Mouse (Mus musculus) liver, adult 2 months (tissue): ENCODE data around the gene Nup62. TPM values are rescaled to one million over a fixed set of nuclear protein-coding genes. Genes with fewer than 3 reads are reported as not detected.

ENCODE experiments used
- DNase-seq: peaks from one replicate; pipeline ENCODE4 v3.0.0-alpha.2; 2011; ENCODE audit warnings: low read depth, low spot score; ENCODE audit errors: extremely low read depth
- H3K27ac ChIP-seq: fragments of 200-500 bp; replicated peaks from 2 replicates; pipeline ENCODE4 v1.5.1; 2012; ENCODE audit warnings: low read depth, mild to moderate bottlenecking, control low read depth, inconsistent platforms, low read length; ENCODE audit not compliant: insufficient read depth
- H3K27me3 ChIP-seq: fragments of 200-500 bp; 2 replicates; pipeline ENCODE4 v1.6.1; 2012; ENCODE audit warnings: mild to moderate bottlenecking, moderate library complexity, low read length, inconsistent platforms; ENCODE audit not compliant: control insufficient read depth, insufficient read depth
- H3K36me3 ChIP-seq: fragments of 200-500 bp; 2 replicates; pipeline ENCODE4 v1.6.1; 2012; ENCODE audit warnings: low read length, inconsistent platforms; ENCODE audit not compliant: control insufficient read depth, insufficient read depth
- H3K4me1 ChIP-seq: fragments of 200-500 bp; 2 replicates; pipeline ENCODE4 v1.6.1; 2011; ENCODE audit warnings: low read length; ENCODE audit not compliant: control insufficient read depth, insufficient read depth
- H3K4me3 ChIP-seq: fragments of 200-500 bp; 2 replicates; pipeline ENCODE4 v1.5.1; 2011; ENCODE audit warnings: low read depth, mild to moderate bottlenecking, control low read depth, low read length, moderate library complexity; ENCODE audit not compliant: insufficient read depth
- H3K79me2 ChIP-seq: fragments of 200-500 bp; 2 replicates; pipeline ENCODE4 v1.6.1; 2012; ENCODE audit warnings: inconsistent platforms, mild to moderate bottlenecking, low read length, moderate library complexity; ENCODE audit not compliant: control insufficient read depth, insufficient read depth
- H3K9ac ChIP-seq: fragments of 200-500 bp; 2 replicates; pipeline ENCODE4 v1.6.1; 2012; ENCODE audit warnings: low read depth, mild to moderate bottlenecking, control low read depth, inconsistent platforms, low read length
- CTCF ChIP-seq: fragments of 200-500 bp; IDR thresholded peaks from 2 replicates; pipeline ENCODE4 v1.5.1; 2011; ENCODE audit warnings: low read depth, low read length, control low read depth
- POLR2A ChIP-seq: fragments of 200-500 bp; IDR thresholded peaks from 2 replicates; pipeline ENCODE4 v1.6.1; 2011; ENCODE audit warnings: low read length, control low read depth; ENCODE audit not compliant: insufficient read depth; ENCODE audit errors: extremely low read depth
- WGBS: fragments of 180-500 bp; shearing (Covaris S2); methylation state at CpG from one replicate; pipeline ENCODE4 v1.1.7; 2018; 5-methylcytosine and 5-hydroxymethylcytosine counted together
- polyA plus RNA-seq: library from polyadenylated mRNA; depleted of rRNA; stranded (reverse); fragments of >200 nt; gene quantifications from 2 replicates; pipeline ENCODE4 v1.2.3, GENCODE M21; 2012; rRNA removed
- total RNA-seq: library from RNA; depleted of rRNA; stranded (reverse); fragments of >200 nt; gene quantifications from 2 replicates; pipeline ENCODE4 v1.2.3, GENCODE M21; 2014; rRNA removed

Nup62 gene
- total RNA-seq (4.0 and 5.4 TPM in 2 replicates), polyA plus RNA-seq (20.4 and 20.6 TPM in 2 replicates)

- TF ChIP-seq CTCF = 0 out of 2 replicates have a peak, but pooled peaks have one; percentile 1
- TF ChIP-seq POLR2A = peak; percentile 59
- H3K79me2 ChIP-seq = peaks cover 8% of the 10 kb centered on the region; the same call in 1 of the 2 replicates
- peaks cover 37% of the 10 kb centered on the region for H3K4me1 ChIP-seq
- peak within 1 kb of the TSS; percentile 98 for H3K9ac ChIP-seq
- peak within 1 kb of the TSS; percentile 93 for H3K27ac ChIP-seq
- H3K36me3 ChIP-seq = peaks cover 22% of the 10 kb centered on the region
- peak; percentile 96 for DNase-seq
- H3K27me3 ChIP-seq = no peaks in the 10 kb centered on the region
- H3K4me3 ChIP-seq = peak within 1 kb of the TSS; percentile 87
- WGBS = 1% methylated on average over 62 of the region's 62 CpGs
Observed at GRCm38 (mm10) chr7:44815721-44816469, at the start of gene Nup62, which contains the start of gene Il4i1. Nup62 (plus strand) TSS chr7:44816088. Il4i1 (plus strand) TSS chr7:44816387.

GRCm38 (mm10) chr7:44768129-44768528 is 47.8 kb upstream of the Nup62 start:
- H3K4me1 ChIP-seq = no peaks in the 10 kb centered on the region
- TF ChIP-seq CTCF = no peak
- no peak for TF ChIP-seq POLR2A
- DNase-seq = no peak
- peaks cover 18% of the 10 kb centered on the region; the same call in 1 of the 2 replicates for H3K36me3 ChIP-seq
- no peaks in the 10 kb centered on the region for H3K27me3 ChIP-seq
- H3K79me2 ChIP-seq = no peaks in the 10 kb centered on the region
- no peak overlapping the region for H3K9ac ChIP-seq
- no peak overlapping the region for H3K4me3 ChIP-seq
- H3K27ac ChIP-seq = no peak overlapping the region
- 94% methylated on average over 5 of the region's 5 CpGs for WGBS

- Histone ChIP-seq H3K79me2 (no peaks in the 10 kb centered on the region), H3K36me3 (peaks cover 17% of the 10 kb centered on the region; the same call in 1 of the 2 replicates), H3K4me1 (no peaks in the 10 kb centered on the region), H3K9ac (no peak overlapping the region), H3K27ac (no peak overlapping the region), H3K27me3 (no peaks in the 10 kb centered on the region), H3K4me3 (no peak overlapping the region)
- WGBS = 27% methylated on average over 6 of the region's 6 CpGs
- TF ChIP-seq CTCF = peak; percentile 14; the same call in 1 of the 2 replicates
- TF ChIP-seq POLR2A = no peak
- DNase-seq = peak; percentile 33
Observed at GRCm38 (mm10) chr7:44770046-44770578, 45.8 kb upstream of the Nup62 start.

GRCm38 (mm10) chr7:44772591-44773204 is 43.2 kb upstream of the Nup62 start:
- no peak overlapping the region for H3K9ac ChIP-seq
- TF ChIP-seq CTCF (no peak), POLR2A (no peak)
- H3K79me2 ChIP-seq = no peaks in the 10 kb centered on the region
- DNase-seq = no peak
- 87% methylated on average over 8 of the region's 8 CpGs for WGBS
- no peaks in the 10 kb centered on the region for H3K4me1 ChIP-seq
- peaks cover 14% of the 10 kb centered on the region; the same call in 1 of the 2 replicates for H3K36me3 ChIP-seq
- no peaks in the 10 kb centered on the region for H3K27me3 ChIP-seq
- no peak overlapping the region for H3K4me3 ChIP-seq
- H3K27ac ChIP-seq = no peak overlapping the region

- Histone ChIP-seq H3K4me1 (no peaks in the 10 kb centered on the region), H3K36me3 (peaks cover 6% of the 10 kb centered on the region; the same call in 1 of the 2 replicates), H3K27me3 (no peaks in the 10 kb centered on the region), H3K27ac (no peak overlapping the region), H3K4me3 (no peak overlapping the region), H3K9ac (no peak overlapping the region), H3K79me2 (no peaks in the 10 kb centered on the region)
- no peak for TF ChIP-seq POLR2A
- TF ChIP-seq CTCF = no peak
- WGBS = 93% methylated on average over 9 of the region's 9 CpGs
- no peak for DNase-seq
Observed at GRCm38 (mm10) chr7:44776849-44777498, 38.9 kb upstream of the Nup62 start.
